Mouse (Mus musculus): ENCODE measurements around the gene Zfp704. TPM values are rescaled to one million over a fixed set of nuclear protein-coding genes. Genes with fewer than 3 reads are reported as not detected.

Gene Zfp704
- polyA plus RNA-seq, 1 experiment: 0.82 TPM

- 89% methylated on average over 4 of the region's 4 CpGs for WGBS
- Histone ChIP-seq H3K36me3 (ENCODE audit: control insufficient read depth, insufficient read depth, low read length) (no peaks in the 10 kb centered on the region), H3K27me3 (ENCODE audit: control insufficient read depth, insufficient read depth, low read length) (no peaks in the 10 kb centered on the region), H3K4me1 (ENCODE audit: control insufficient read depth, insufficient read depth, insufficient read length) (no peaks in the 10 kb centered on the region), H3K4me3 (ENCODE audit: extremely low read depth, insufficient read depth, insufficient read length) (no peak overlapping the region), H3K27ac (ENCODE audit: insufficient read depth, low read length) (no peak overlapping the region)
- TF ChIP-seq POLR2A (IDR thresholded peaks at IDR 0.05; ENCODE audit: low read depth, low read length) (no peak), CTCF (IDR thresholded peaks at IDR 0.05; ENCODE audit: extremely low read depth, insufficient read depth, insufficient read length, insufficient replicate concordance) (no peak)
- no peak for DNase-seq (ENCODE audit: low read depth in 1 of 2, low spot score in 2 of 2)
Observed at GRCm38 (mm10) chr3:9408896-9409295, 201.0 kb downstream of the Zfp704 start.

- 54% methylated on average over 10 of the region's 10 CpGs for WGBS
- TF ChIP-seq CTCF (IDR thresholded peaks at IDR 0.05; ENCODE audit: extremely low read depth, insufficient read depth, insufficient read length, insufficient replicate concordance): no peak
- TF ChIP-seq POLR2A (IDR thresholded peaks at IDR 0.05; ENCODE audit: low read depth, low read length): no peak
- no peaks in the 10 kb centered on the region for H3K4me1 ChIP-seq (ENCODE audit: control insufficient read depth, insufficient read depth, insufficient read length)
- H3K4me3 ChIP-seq (ENCODE audit: extremely low read depth, insufficient read depth, insufficient read length): no peak overlapping the region
- H3K27me3 ChIP-seq (ENCODE audit: control insufficient read depth, insufficient read depth, low read length): no peaks in the 10 kb centered on the region
- no peaks in the 10 kb centered on the region for H3K36me3 ChIP-seq (ENCODE audit: control insufficient read depth, insufficient read depth, low read length)
- H3K27ac ChIP-seq (ENCODE audit: insufficient read depth, low read length): no peak overlapping the region
- no peak for DNase-seq (ENCODE audit: low read depth in 1 of 2, low spot score in 2 of 2)
Observed at GRCm38 (mm10) chr3:9407801-9408200, 202.1 kb downstream of the Zfp704 start.

GRCm38 (mm10) chr3:9407119-9407546 is 202.8 kb downstream of the Zfp704 start:
- no peak for TF ChIP-seq CTCF (IDR thresholded peaks at IDR 0.05; ENCODE audit: extremely low read depth, insufficient read depth, insufficient read length, insufficient replicate concordance)
- no peak for TF ChIP-seq POLR2A (IDR thresholded peaks at IDR 0.05; ENCODE audit: low read depth, low read length)
- Histone ChIP-seq H3K36me3 (ENCODE audit: control insufficient read depth, insufficient read depth, low read length) (no peaks in the 10 kb centered on the region), H3K4me1 (ENCODE audit: control insufficient read depth, insufficient read depth, insufficient read length) (no peaks in the 10 kb centered on the region), H3K4me3 (ENCODE audit: extremely low read depth, insufficient read depth, insufficient read length) (no peak overlapping the region), H3K27ac (ENCODE audit: insufficient read depth, low read length) (no peak overlapping the region), H3K27me3 (ENCODE audit: control insufficient read depth, insufficient read depth, low read length) (no peaks in the 10 kb centered on the region)
- DNase-seq (ENCODE audit: low read depth in 1 of 2, low spot score in 2 of 2): no peak
- WGBS: 34% methylated on average over 9 of the region's 9 CpGs

GRCm38 (mm10) chr3:9405341-9405740 is 204.5 kb downstream of the Zfp704 start:
- no peak for DNase-seq (ENCODE audit: low read depth in 1 of 2, low spot score in 2 of 2)
- H3K4me3 ChIP-seq (ENCODE audit: extremely low read depth, insufficient read depth, insufficient read length): no peak overlapping the region
- TF ChIP-seq POLR2A (IDR thresholded peaks at IDR 0.05; ENCODE audit: low read depth, low read length): no peak
- TF ChIP-seq CTCF (IDR thresholded peaks at IDR 0.05; ENCODE audit: extremely low read depth, insufficient read depth, insufficient read length, insufficient replicate concordance): no peak
- 81% methylated on average over 9 of the region's 9 CpGs for WGBS
- no peaks in the 10 kb centered on the region for H3K27me3 ChIP-seq (ENCODE audit: control insufficient read depth, insufficient read depth, low read length)
- H3K4me1 ChIP-seq (ENCODE audit: control insufficient read depth, insufficient read depth, insufficient read length): no peaks in the 10 kb centered on the region
- no peaks in the 10 kb centered on the region for H3K36me3 ChIP-seq (ENCODE audit: control insufficient read depth, insufficient read depth, low read length)
- H3K27ac ChIP-seq (ENCODE audit: insufficient read depth, low read length): no peak overlapping the region

- H3K27ac ChIP-seq (ENCODE audit: insufficient read depth, low read length): no peak overlapping the region
- no peak overlapping the region for H3K4me3 ChIP-seq (ENCODE audit: extremely low read depth, insufficient read depth, insufficient read length)
Observed at GRCm38 (mm10) chr3:9403255-9404050, 206.4 kb downstream of the Zfp704 start.

GRCm38 (mm10) chr3:9402836-9403235 is 207.0 kb downstream of the Zfp704 start:
- H3K4me1 ChIP-seq (ENCODE audit: control insufficient read depth, insufficient read depth, insufficient read length): no peaks in the 10 kb centered on the region
- H3K36me3 ChIP-seq (ENCODE audit: control insufficient read depth, insufficient read depth, low read length): no peaks in the 10 kb centered on the region
- TF ChIP-seq POLR2A (IDR thresholded peaks at IDR 0.05; ENCODE audit: low read depth, low read length): no peak
- TF ChIP-seq CTCF (IDR thresholded peaks at IDR 0.05; ENCODE audit: extremely low read depth, insufficient read depth, insufficient read length, insufficient replicate concordance): no peak
- H3K27me3 ChIP-seq (ENCODE audit: control insufficient read depth, insufficient read depth, low read length): no peaks in the 10 kb centered on the region
- no peak overlapping the region for H3K4me3 ChIP-seq (ENCODE audit: extremely low read depth, insufficient read depth, insufficient read length)
- DNase-seq (ENCODE audit: low read depth in 1 of 2, low spot score in 2 of 2): peak; percentile 14 to 21
- 5% methylated on average over 5 of the region's 5 CpGs for WGBS
- no peak overlapping the region for H3K27ac ChIP-seq (ENCODE audit: insufficient read depth, low read length)

More at GRCm38 (mm10) chr3:9403255-9404050, 206.4 kb downstream of the Zfp704 start:
- TF ChIP-seq POLR2A (IDR thresholded peaks at IDR 0.05; ENCODE audit: low read depth, low read length) (no peak), CTCF (IDR thresholded peaks at IDR 0.05; ENCODE audit: extremely low read depth, insufficient read depth, insufficient read length, insufficient replicate concordance) (no peak)
- no peaks in the 10 kb centered on the region for H3K4me1 ChIP-seq (ENCODE audit: control insufficient read depth, insufficient read depth, insufficient read length)
- no peaks in the 10 kb centered on the region for H3K36me3 ChIP-seq (ENCODE audit: control insufficient read depth, insufficient read depth, low read length)
- WGBS: 11% methylated on average over 5 of the region's 5 CpGs
- DNase-seq (ENCODE audit: low read depth in 1 of 2, low spot score in 2 of 2): no peak
- no peaks in the 10 kb centered on the region for H3K27me3 ChIP-seq (ENCODE audit: control insufficient read depth, insufficient read depth, low read length)

- 45% methylated on average over 5 of the region's 5 CpGs for WGBS
- Histone ChIP-seq H3K4me1 (ENCODE audit: control insufficient read depth, insufficient read depth, insufficient read length) (no peaks in the 10 kb centered on the region), H3K36me3 (ENCODE audit: control insufficient read depth, insufficient read depth, low read length) (no peaks in the 10 kb centered on the region), H3K27ac (ENCODE audit: insufficient read depth, low read length) (no peak overlapping the region), H3K4me3 (ENCODE audit: extremely low read depth, insufficient read depth, insufficient read length) (no peak overlapping the region), H3K27me3 (ENCODE audit: control insufficient read depth, insufficient read depth, low read length) (no peaks in the 10 kb centered on the region)
- TF ChIP-seq POLR2A (IDR thresholded peaks at IDR 0.05; ENCODE audit: low read depth, low read length) (no peak), CTCF (IDR thresholded peaks at IDR 0.05; ENCODE audit: extremely low read depth, insufficient read depth, insufficient read length, insufficient replicate concordance) (no peak)
- no peak for DNase-seq (ENCODE audit: low read depth in 1 of 2, low spot score in 2 of 2)
Observed at GRCm38 (mm10) chr3:9402345-9402744, 207.5 kb downstream of the Zfp704 start.

Measured in spleen, adult 2 months (tissue).